Mouse (Mus musculus) embryonic facial prominence, embryonic 14.5 days (tissue): ENCODE results near the gene Usp34. TPM values are rescaled to one million over a fixed set of nuclear protein-coding genes. Genes with fewer than 3 reads are reported as not detected.
"Not testable (repeated sequence)": the region's sequence is repeated elsewhere in the genome, so short reads cannot be mapped to it uniquely, and the experiment has no call there.

Source experiments
- ATAC-seq: fragments of 200-750 bp; cut with Nextera tagmentation; 2 replicates; pipeline ENCODE4 v1.8.0; 2017; ENCODE audit warnings: low read depth, moderate number of reproducible peaks, moderate TSS enrichment
- DNase-seq: peaks from one replicate; pipeline ENCODE4 v3.0.0-alpha.2; 2015; ENCODE audit warnings: low spot score
- H3K27ac ChIP-seq: fragments of 300-500 bp; sonication (generic); replicated peaks from 2 replicates; pipeline ENCODE4 v1.5.1; 2014; ENCODE audit warnings: low read depth, mild to moderate bottlenecking, low read length, moderate library complexity
- H3K27me3 ChIP-seq: fragments of 300-500 bp; sonication (generic); replicated peaks from 2 replicates; pipeline ENCODE4 v1.6.1; 2014; ENCODE audit warnings: low read length; ENCODE audit not compliant: control insufficient read depth, insufficient read depth
- H3K36me3 ChIP-seq: fragments of 300-500 bp; sonication (generic); 2 replicates; pipeline ENCODE4 v1.6.1; 2014; ENCODE audit warnings: low read length, mixed read lengths; ENCODE audit not compliant: control insufficient read depth, insufficient read depth
- H3K4me1 ChIP-seq: fragments of 300-500 bp; sonication (generic); 2 replicates; pipeline ENCODE4 v1.6.1; 2014; ENCODE audit warnings: antibody characterized with exemption, low read length; ENCODE audit not compliant: control insufficient read depth, insufficient read depth
- H3K4me2 ChIP-seq: fragments of 300-500 bp; sonication (generic); 2 replicates; pipeline ENCODE4 v1.6.1; 2014; ENCODE audit warnings: low read depth, mild to moderate bottlenecking, low read length, moderate library complexity, mixed read lengths
- H3K4me3 ChIP-seq: fragments of 300-500 bp; sonication (generic); 2 replicates; pipeline ENCODE4 v1.5.1; 2014; ENCODE audit warnings: low read depth, mild to moderate bottlenecking, low read length
- H3K9ac ChIP-seq: fragments of 300-500 bp; sonication (generic); 2 replicates; pipeline ENCODE4 v1.6.1; 2014; ENCODE audit warnings: low read depth, mild to moderate bottlenecking, low read length, moderate library complexity, mixed read lengths
- H3K9me3 ChIP-seq: fragments of 300-500 bp; sonication (generic); 2 replicates; pipeline ENCODE4 v1.6.1; 2016; ENCODE audit warnings: low read length; ENCODE audit not compliant: control insufficient read depth
- WGBS: fragments of 180-500 bp; shearing (Covaris S2); extraction: QIAGEN DNeasy Blood & Tissue Kit; methylation state at CpG from one replicate; pipeline ENCODE4 v1.1.7; 2014; 5-methylcytosine and 5-hydroxymethylcytosine counted together
- polyA plus RNA-seq: library from polyadenylated mRNA; unstranded; fragments of >200 nt; fragmentation: Nextera tagmentation; extraction: Ambion mirVana; gene quantifications from 2 replicates; pipeline ENCODE4 v1.2.1, GENCODE M21; 2014

Usp34 gene
- polyA plus RNA-seq, 1 experiment from 2014 or later = 40.6 TPM

DNA sequence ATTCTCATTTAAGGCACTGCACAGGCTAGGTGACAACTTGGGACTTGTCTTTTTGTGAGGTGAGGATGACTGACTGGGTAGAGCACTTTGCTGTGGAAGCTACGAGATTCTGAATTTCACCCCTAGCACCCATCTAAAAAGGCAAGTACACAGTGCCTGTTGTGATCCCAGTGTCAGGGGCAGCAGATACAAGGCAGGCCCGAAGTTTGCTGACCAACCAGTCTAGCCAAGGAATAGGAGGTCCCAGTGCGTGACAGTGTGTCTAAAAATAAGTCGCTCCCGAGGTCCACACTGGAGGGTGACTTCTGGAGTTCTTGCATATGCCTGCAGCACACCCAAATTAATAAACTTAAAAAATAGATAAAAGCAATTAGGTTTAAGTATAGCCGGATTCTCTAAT lies 121.6 kb downstream of the Usp34 start:
- ATAC-seq (no peak), DNase-seq (no peak)
- WGBS = 91% methylated on average over 6 of the region's 6 CpGs
- Histone ChIP-seq H3K9me3 (no peaks in the 10 kb centered on the region), H3K4me3 (no peak overlapping the region), H3K27ac (no peak overlapping the region), H3K27me3 (no peaks in the 10 kb centered on the region), H3K4me1 (no peaks in the 10 kb centered on the region), H3K4me2 (no peak overlapping the region), H3K36me3 (peaks cover 81% of the 10 kb centered on the region), H3K9ac (no peak overlapping the region)

DNA sequence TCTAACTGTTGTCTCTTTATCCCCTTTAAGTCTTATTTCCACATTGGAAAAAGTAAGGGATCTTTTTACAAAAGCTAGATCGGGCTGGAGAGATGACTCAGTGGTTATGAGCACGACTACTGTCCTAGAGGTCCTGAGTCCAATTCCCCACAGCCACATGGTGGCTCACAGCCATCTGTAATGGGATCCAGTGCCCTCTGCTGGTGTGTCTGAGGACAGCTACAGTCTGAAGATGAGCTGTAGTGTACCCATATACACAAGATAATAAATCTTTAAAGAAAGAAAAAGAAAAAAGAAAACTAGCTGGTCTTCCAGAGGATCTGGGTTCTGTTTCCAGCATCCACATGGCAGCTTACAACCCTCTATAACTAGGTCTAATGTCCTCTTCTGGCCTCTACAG lies 123.3 kb downstream of the Usp34 start:
- 91% methylated on average over 2 of the region's 2 CpGs for WGBS
- Histone ChIP-seq H3K9ac (no peak overlapping the region), H3K4me3 (no peak overlapping the region), H3K27ac (no peak overlapping the region), H3K36me3 (peaks cover 85% of the 10 kb centered on the region), H3K4me1 (no peaks in the 10 kb centered on the region), H3K9me3 (no peaks in the 10 kb centered on the region), H3K27me3 (no peaks in the 10 kb centered on the region), H3K4me2 (no peak overlapping the region)
- ATAC-seq = no peak
- DNase-seq = no peak

DNA sequence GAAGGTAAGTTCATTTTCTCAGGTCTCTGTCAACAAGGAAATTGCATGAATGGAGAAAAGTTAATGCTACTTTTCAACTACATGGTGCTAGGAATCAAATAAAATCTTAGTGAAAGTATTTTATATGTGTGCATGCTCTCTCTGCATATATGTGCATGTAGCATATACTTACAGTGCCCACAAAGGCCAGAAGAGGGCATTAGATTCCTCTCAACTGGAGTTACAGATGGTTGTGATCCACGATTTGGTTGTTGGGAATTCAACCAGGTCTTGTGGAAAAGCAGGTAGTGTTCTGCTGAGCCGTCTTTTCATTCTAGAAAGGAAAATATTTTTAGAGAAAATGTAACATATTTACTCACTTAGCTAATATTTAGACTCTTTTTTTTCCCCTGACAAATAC lies 129.4 kb downstream of the Usp34 start:
- Histone ChIP-seq H3K36me3 (peaks cover 88% of the 10 kb centered on the region), H3K27me3 (no peaks in the 10 kb centered on the region), H3K27ac (no peak overlapping the region), H3K4me2 (no peak overlapping the region), H3K9ac (no peak overlapping the region), H3K4me3 (no peak overlapping the region), H3K9me3 (no peaks in the 10 kb centered on the region), H3K4me1 (no peaks in the 10 kb centered on the region)
- 77% methylated on average over 2 of the region's 2 CpGs for WGBS
- ATAC-seq (no peak), DNase-seq (no peak)

DNA sequence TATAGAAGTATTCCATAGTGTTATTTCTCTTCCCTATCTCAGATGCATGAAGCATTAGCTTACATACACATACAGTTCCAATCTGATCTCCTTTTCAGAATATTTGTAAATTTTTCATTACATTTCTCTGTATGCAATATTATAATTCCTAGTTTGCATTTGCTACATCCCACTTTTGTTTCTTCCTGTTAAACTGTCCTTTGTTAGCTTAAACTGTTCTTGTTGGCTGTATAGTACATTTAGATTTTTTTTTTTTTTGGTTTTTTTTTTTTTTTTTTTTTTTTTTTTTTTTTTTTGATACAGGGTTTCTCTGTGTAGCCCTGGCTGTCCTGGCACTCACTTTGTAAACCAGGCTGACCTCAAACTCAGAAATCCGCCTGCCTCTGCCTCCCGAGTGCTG lies 159.2 kb downstream of the Usp34 start:
- H3K36me3 ChIP-seq = peaks cover 61% of the 10 kb centered on the region
- H3K9ac ChIP-seq, H3K4me1 ChIP-seq, H3K27ac ChIP-seq, H3K9me3 ChIP-seq, H3K27me3 ChIP-seq, ATAC-seq, H3K4me2 ChIP-seq, DNase-seq, H3K4me3 ChIP-seq: not testable (repeated sequence)
- WGBS = 98% methylated on average over 2 of the region's 2 CpGs

DNA sequence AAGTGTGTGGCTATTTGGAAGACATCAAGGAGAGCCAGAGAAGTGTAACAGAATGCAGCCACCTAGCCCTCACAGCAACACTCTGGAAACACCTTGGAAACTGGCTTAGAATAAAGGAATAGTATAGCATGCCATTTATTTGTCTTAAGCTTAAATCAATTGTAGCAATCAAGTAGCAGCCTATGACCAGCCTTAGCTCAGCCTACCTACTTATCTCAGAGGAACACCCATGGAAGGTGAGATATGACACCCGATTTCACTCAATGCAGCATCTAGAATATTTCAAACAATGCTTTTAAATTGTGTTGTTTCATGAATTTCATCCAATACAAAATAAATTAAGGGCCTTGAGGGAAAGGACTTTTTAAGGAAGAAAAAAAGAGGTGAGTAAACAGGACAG lies 183.3 kb downstream of the Usp34 start:
- H3K4me1 ChIP-seq = no peaks in the 10 kb centered on the region
- 96% methylated on average over 1 of the region's 1 CpGs for WGBS
- no peak overlapping the region for H3K4me2 ChIP-seq
- H3K36me3 ChIP-seq = peaks cover 94% of the 10 kb centered on the region
- H3K27ac ChIP-seq = no peak overlapping the region
- H3K27me3 ChIP-seq = no peaks in the 10 kb centered on the region
- DNase-seq (no peak), ATAC-seq (no peak)
- no peak overlapping the region for H3K9ac ChIP-seq
- H3K9me3 ChIP-seq = no peaks in the 10 kb centered on the region
- H3K4me3 ChIP-seq = no peak overlapping the region

DNA sequence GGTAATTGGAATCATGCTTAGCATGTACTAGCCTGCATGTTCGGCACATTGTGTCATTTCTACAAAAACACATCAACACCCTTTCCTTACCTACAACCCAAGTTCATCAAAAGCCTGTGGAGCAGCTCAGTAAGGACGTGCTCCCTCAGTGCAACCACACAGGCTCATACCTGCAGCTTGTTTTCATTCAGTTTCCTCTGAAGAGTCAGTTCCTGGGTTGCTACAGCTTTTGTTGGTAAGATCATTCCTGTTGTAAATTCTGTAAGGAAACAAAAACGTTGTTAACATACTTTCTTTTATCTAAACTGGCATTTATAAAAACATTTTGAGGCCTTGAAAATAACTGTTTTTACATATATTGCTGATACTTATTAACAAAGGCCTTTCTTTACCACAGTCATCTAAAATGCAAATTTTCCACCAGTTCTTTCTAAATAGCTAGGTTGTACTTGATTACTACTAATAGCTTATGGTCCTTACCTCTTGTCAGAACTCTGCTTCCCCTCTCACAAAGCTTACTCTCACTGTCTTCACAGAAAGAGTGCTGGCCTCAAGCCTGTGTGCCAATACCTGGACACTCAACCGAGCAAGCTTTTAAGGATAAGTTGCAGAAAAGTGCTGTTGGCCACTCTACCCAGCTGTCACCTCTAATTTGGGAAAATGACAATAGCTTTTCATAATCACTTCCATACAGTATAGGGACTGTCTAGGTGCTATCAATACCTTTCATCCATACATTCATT lies 185.5 kb downstream of the Usp34 start:
- Histone ChIP-seq H3K4me1 (peaks cover 11% of the 10 kb centered on the region), H3K27me3 (no peaks in the 10 kb centered on the region), H3K4me3 (no peak overlapping the region), H3K36me3 (peaks cover 86% of the 10 kb centered on the region), H3K4me2 (no peak overlapping the region), H3K9me3 (no peaks in the 10 kb centered on the region), H3K9ac (no peak overlapping the region), H3K27ac (no peak overlapping the region)
- ATAC-seq (no peak), DNase-seq (no peak)
- WGBS = 82% methylated on average over 4 of the region's 4 CpGs

DNA sequence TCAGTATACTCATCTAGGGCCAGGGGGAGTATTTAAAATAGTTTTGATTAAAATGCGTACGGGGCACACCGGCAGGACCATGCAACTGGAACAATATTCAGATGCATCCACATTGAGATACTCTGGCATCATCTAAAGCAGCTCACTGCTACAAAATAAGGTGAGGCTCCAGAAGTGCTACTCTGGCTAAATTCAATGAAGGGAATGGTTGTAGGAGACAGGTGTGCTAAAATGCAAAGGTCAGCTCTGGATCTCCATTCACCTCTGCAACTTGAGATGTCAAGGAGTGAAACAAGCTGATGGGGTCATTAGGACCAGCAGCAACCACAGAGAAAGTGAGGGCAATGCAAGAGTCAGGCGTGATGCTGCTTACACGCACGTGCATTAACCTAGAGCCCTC lies 188.5 kb downstream of the Usp34 start:
- no peak overlapping the region for H3K4me2 ChIP-seq
- no peaks in the 10 kb centered on the region for H3K9me3 ChIP-seq
- 87% methylated on average over 6 of the region's 6 CpGs for WGBS
- H3K27ac ChIP-seq = no peak overlapping the region
- peaks cover 57% of the 10 kb centered on the region for H3K36me3 ChIP-seq
- H3K9ac ChIP-seq = no peak overlapping the region
- no peaks in the 10 kb centered on the region for H3K27me3 ChIP-seq
- ATAC-seq (no peak), DNase-seq (no peak)
- peaks cover 11% of the 10 kb centered on the region for H3K4me1 ChIP-seq
- no peak overlapping the region for H3K4me3 ChIP-seq

DNA sequence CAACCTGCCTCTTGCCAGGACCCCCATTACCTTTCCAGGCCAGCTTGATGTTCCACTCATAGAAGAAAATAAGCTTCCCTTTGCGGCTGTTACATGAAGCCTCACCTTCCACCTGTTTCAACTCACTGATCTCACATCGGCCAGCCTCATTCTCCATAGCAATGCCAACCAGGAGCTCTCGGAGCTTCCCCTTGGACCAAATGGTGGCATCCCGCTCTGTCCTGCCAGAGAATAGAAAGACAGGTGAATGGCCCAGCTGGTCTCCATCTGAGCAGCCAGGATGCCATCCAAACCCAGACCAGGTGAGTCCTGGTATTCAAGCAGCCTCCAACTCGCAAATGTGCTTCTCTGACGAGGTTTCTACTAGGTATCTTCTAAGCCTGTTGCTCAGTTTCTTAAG lies 190.0 kb downstream of the Usp34 start:
- peaks cover 11% of the 10 kb centered on the region for H3K4me1 ChIP-seq
- H3K9me3 ChIP-seq = no peaks in the 10 kb centered on the region
- H3K9ac ChIP-seq = peak overlapping the region; percentile 93
- H3K27ac ChIP-seq = no peak overlapping the region
- DNase-seq (no peak), ATAC-seq (no peak)
- no peaks in the 10 kb centered on the region for H3K27me3 ChIP-seq
- H3K4me3 ChIP-seq = peak overlapping the region; percentile 95
- 40% methylated on average over 6 of the region's 6 CpGs for WGBS
- H3K4me2 ChIP-seq = peak overlapping the region; percentile 85
- H3K36me3 ChIP-seq = peaks cover 43% of the 10 kb centered on the region

DNA sequence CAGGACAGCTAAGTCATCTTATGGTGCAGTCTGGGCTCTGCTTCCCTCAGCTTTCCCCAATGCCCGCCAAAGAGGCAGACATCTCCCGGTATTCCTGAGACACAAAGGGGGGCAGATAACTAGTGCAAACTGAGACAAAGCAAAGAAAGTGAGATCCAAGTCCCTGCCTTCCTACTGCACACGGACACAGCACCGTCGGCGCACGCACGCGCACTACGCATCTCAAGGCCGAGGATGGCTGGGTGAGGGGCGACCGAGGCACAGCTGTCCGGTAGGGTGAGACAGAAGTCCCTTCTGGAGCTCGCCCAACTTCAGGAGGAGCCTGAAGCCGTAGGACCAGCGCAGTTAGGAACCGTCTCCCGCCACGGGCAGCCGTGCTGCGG lies 190.6 kb downstream of the Usp34 start:
- Histone ChIP-seq H3K9ac (peak overlapping the region; percentile 93), H3K4me2 (peak overlapping the region; percentile 85), H3K27me3 (no peaks in the 10 kb centered on the region), H3K36me3 (peaks cover 36% of the 10 kb centered on the region), H3K4me1 (peaks cover 11% of the 10 kb centered on the region), H3K9me3 (no peaks in the 10 kb centered on the region), H3K27ac (peak overlapping the region; percentile 95), H3K4me3 (peak overlapping the region; percentile 95)
- DNase-seq (peak; percentile 90), ATAC-seq (peak; percentile 88)
- WGBS = 0% methylated on average over 14 of the region's 22 CpGs
